Mouse (Mus musculus): Measurements from ENCODE around the gene Cpe. TPM values are rescaled to one million over a fixed set of nuclear protein-coding genes. Genes with fewer than 3 reads are reported as not detected.

Gene Cpe
- polyA plus RNA-seq, 1 experiment from 2014 or later: 165 TPM

DNA sequence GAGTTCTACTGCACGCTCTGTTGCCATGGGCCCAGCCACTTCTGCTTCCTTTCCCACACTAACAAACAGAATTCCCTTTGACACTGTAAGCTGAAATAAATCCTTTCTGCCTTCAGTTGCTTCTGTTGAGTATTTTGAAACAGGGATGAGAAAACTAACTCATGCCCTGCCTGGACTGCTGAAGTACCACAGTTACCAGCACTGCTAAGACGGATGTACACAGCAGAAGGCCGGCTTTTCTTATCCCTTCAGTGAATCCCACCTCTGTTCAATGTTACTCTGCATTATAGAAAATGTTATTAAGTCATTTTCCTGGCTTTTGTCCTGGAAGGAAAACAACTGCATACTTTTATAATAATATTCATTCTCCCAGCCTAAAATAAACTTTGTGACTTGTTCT is 45.7 kb downstream of the Cpe start:
- 68% methylated on average over 3 of the region's 3 CpGs for WGBS

DNA sequence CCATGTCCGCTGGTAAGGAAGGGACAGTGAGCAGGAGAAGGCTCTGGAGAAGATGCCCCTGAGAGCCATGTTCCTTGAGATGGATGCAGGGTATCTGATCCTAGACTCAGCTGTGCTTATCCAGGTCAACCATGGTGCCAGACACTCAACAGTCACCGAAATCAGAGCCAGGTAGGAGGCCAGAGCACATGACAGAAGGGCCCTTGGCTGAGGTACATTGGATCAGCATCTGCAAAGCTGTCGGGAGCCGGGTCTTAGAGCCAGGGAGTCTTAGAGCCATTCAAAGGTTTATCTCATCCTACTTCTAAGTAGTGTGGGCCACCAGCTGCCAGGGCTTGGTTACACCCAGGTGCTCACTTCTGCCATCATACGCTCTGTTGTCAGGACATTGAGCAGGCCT is 46.4 kb downstream of the Cpe start:
- no peaks in the 10 kb centered on the region for H3K4me1 ChIP-seq
- H3K36me3 ChIP-seq: no peaks in the 10 kb centered on the region
- no peaks in the 10 kb centered on the region for H3K9me3 ChIP-seq
- no peak overlapping the region; the same call in 1 of the 2 replicates for H3K27ac ChIP-seq
- H3K4me2 ChIP-seq: no peak overlapping the region
- H3K9ac ChIP-seq: no peak overlapping the region
- ATAC-seq (ENCODE audit: insufficient read depth, low FRiP score, low read depth): no peak
- 95% methylated on average over 5 of the region's 5 CpGs for WGBS
- no peaks in the 10 kb centered on the region for H3K27me3 ChIP-seq (replicated peaks)
- H3K4me3 ChIP-seq (replicated peaks): no peak overlapping the region

More for the DNA sequence above, 45.7 kb downstream of the Cpe start:
- Histone ChIP-seq H3K36me3 (no peaks in the 10 kb centered on the region), H3K27ac (peak overlapping the region; percentile 38; the same call in 1 of the 2 replicates), H3K4me3 (replicated peaks) (no peak overlapping the region), H3K9ac (no peak overlapping the region), H3K9me3 (no peaks in the 10 kb centered on the region), H3K27me3 (replicated peaks) (no peaks in the 10 kb centered on the region), H3K4me2 (no peak overlapping the region), H3K4me1 (no peaks in the 10 kb centered on the region)
- no peak; the same call in 1 of the 2 replicates for ATAC-seq (ENCODE audit: insufficient read depth, low FRiP score, low read depth)

DNA sequence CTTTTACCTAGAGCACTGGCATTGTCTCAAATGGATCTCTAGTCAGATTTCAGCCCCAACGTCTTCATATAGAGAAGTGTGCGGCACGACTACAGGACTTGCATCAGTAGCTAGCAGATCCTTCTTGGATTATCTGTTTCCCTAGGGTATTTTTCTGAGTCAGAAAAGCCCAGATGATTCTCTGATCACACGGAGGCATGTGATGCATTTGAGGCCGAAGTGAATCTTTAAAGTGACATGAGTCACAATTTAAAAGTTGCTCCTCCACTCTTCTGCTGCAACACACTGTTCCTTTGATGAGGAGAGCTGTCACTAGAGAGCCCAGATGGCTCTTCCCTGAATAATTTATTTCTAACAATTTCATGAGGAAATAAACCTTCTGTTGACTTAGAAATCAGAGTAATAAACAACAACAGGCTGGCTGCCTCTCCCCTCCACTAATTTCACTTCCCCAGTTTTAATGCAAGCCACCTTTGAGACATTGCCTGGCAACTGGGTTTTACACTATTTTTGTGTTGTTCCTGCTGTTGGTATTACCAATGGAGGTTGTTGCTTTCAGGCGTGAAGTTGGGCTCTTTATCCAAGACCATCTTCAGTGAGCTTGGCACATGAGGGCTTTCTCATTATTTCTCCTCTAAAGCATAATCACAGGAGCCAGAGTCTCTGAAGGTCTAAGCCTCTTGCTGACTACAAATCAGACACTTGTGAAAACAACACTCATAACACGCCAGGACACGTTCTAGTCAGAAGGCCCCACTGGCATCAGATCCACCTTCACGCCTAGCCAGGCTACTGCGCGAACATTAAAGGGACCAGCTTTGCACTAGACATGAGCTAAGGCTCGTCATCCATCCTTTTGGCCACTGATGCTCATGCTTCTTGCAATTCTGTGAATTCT is 48.5 kb downstream of the Cpe start:
- Histone ChIP-seq H3K9ac (no peak overlapping the region), H3K36me3 (no peaks in the 10 kb centered on the region), H3K27ac (no peak overlapping the region), H3K9me3 (no peaks in the 10 kb centered on the region), H3K4me2 (no peak overlapping the region), H3K27me3 (replicated peaks) (no peaks in the 10 kb centered on the region), H3K4me3 (replicated peaks) (no peak overlapping the region), H3K4me1 (no peaks in the 10 kb centered on the region)
- 85% methylated on average over 12 of the region's 12 CpGs for WGBS
- ATAC-seq (ENCODE audit: insufficient read depth, low FRiP score, low read depth): no peak

DNA sequence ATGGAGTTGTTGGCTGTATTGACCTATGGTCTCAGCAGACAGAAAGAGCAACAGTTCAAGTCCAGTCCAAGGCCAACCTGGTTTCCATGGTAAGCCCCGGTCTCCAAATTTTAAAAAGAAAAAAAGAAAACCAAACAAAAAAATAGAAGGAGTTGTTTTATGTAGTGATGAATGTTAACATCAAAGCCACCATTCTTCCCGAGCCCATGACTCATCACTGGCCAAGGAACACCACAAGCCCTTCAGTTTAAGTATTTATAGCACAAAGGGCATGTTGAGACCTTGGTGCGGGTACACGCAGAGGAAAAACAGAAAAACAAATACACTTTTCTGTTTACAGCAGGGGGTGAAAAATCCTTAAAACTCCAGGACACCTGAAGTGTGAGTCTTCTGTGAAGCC is 49.5 kb downstream of the Cpe start:
- H3K9ac ChIP-seq: no peak overlapping the region
- no peak overlapping the region for H3K4me3 ChIP-seq (replicated peaks)
- H3K36me3 ChIP-seq: no peaks in the 10 kb centered on the region
- no peak for ATAC-seq (ENCODE audit: insufficient read depth, low FRiP score, low read depth)
- no peaks in the 10 kb centered on the region for H3K4me1 ChIP-seq
- H3K9me3 ChIP-seq: no peaks in the 10 kb centered on the region
- no peak overlapping the region for H3K27ac ChIP-seq
- H3K4me2 ChIP-seq: no peak overlapping the region
- WGBS: 69% methylated on average over 4 of the region's 4 CpGs
- H3K27me3 ChIP-seq (replicated peaks): no peaks in the 10 kb centered on the region

DNA sequence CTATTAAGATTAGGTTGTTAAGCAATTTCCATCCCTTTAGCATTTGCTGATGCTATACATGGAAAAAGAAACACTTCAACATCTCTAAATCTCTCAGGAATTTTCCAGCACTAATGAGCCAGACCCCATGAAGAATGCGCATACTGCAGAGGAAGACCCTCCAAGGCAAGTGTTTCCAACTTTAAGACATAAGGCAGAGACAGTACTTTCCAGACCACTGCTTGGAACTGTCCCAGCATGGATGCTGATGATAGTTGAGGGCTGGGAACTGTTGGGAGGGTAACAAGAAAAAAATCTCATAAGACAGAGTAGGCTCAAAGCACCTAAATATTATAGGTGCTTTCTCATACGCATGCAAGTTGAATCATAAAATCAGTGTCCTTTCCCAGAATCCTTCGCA is 50.1 kb downstream of the Cpe start:
- H3K9ac ChIP-seq: no peak overlapping the region
- no peaks in the 10 kb centered on the region for H3K36me3 ChIP-seq
- no peak for ATAC-seq (ENCODE audit: insufficient read depth, low FRiP score, low read depth)
- no peak overlapping the region for H3K27ac ChIP-seq
- no peaks in the 10 kb centered on the region for H3K4me1 ChIP-seq
- WGBS: 83% methylated on average over 3 of the region's 3 CpGs
- no peak overlapping the region for H3K4me2 ChIP-seq
- H3K27me3 ChIP-seq (replicated peaks): no peaks in the 10 kb centered on the region
- no peaks in the 10 kb centered on the region for H3K9me3 ChIP-seq
- no peak overlapping the region for H3K4me3 ChIP-seq (replicated peaks)

DNA sequence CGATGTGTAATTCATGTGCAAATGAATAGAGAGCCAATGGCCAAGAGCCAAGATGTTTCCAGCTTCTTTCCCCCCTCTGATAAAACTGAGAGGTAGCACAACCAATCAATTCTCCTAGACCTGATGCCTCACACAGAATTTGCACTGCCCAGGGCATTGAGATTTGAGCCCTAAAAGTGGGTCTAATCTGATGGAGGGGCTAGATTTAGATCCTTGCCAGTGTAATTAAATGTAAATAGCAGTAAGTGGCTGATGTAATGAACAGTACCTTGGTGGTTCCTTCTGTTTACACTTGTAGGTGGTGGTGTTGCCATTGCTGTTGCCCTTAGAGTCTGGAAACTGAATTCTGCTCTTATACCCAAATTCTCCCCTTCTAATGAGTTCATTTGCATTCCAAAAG is 52.3 kb downstream of the Cpe start:
- no peak overlapping the region for H3K27ac ChIP-seq
- no peak overlapping the region for H3K4me3 ChIP-seq (replicated peaks)
- no peak for ATAC-seq (ENCODE audit: insufficient read depth, low FRiP score, low read depth)
- WGBS: 78% methylated on average over 1 of the region's 1 CpGs
- no peaks in the 10 kb centered on the region for H3K4me1 ChIP-seq
- H3K36me3 ChIP-seq: no peaks in the 10 kb centered on the region
- no peak overlapping the region for H3K9ac ChIP-seq
- no peak overlapping the region for H3K4me2 ChIP-seq
- H3K27me3 ChIP-seq (replicated peaks): no peaks in the 10 kb centered on the region
- no peaks in the 10 kb centered on the region for H3K9me3 ChIP-seq

DNA sequence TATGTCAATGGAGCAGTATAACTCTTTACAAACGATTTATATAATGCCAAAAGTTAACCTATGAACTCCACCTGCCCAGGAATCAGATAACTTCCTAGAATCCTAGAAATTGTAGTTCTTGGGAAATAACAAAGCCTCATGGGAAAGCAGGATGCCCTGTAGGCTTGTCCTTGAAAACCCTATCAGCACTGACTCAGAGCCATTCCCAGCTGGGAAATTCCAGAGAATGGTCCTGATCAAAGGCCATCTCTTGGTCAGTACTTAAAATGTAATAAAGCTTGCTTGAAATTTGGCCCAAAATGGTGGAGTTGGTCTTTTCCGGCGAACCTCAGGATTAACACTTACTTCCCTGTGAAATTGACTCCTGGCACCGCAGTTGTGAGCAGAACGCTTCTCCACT is 53.2 kb downstream of the Cpe start:
- Histone ChIP-seq H3K9ac (no peak overlapping the region), H3K27ac (no peak overlapping the region), H3K36me3 (no peaks in the 10 kb centered on the region), H3K4me1 (no peaks in the 10 kb centered on the region), H3K4me3 (replicated peaks) (no peak overlapping the region), H3K4me2 (no peak overlapping the region), H3K27me3 (replicated peaks) (no peaks in the 10 kb centered on the region), H3K9me3 (no peaks in the 10 kb centered on the region)
- 88% methylated on average over 5 of the region's 5 CpGs for WGBS
- ATAC-seq (ENCODE audit: insufficient read depth, low FRiP score, low read depth): no peak

DNA sequence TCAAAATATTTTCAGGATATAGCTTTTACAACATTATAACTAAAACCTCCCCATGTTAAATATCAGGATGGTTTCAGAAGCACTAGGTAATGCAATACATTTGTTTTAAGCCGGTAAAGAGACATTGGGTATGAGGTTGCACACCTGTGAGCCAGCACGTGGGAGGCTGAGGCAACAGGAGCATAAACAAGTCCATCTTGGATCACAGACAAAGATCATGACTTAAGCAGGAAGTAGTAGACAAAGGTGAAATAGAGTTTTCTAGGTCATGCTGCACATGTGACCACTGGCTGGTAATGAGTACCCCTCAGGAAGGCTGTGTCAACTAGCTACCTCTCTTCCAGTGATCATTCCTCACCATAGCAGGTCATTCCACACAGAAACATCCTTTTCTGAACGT is 58.0 kb downstream of the Cpe start:
- Histone ChIP-seq H3K4me2 (no peak overlapping the region), H3K4me3 (replicated peaks) (no peak overlapping the region), H3K9me3 (no peaks in the 10 kb centered on the region), H3K27ac (no peak overlapping the region), H3K4me1 (no peaks in the 10 kb centered on the region), H3K9ac (no peak overlapping the region), H3K36me3 (no peaks in the 10 kb centered on the region), H3K27me3 (replicated peaks) (no peaks in the 10 kb centered on the region)
- no peak for ATAC-seq (ENCODE audit: insufficient read depth, low FRiP score, low read depth)
- WGBS: 69% methylated on average over 3 of the region's 3 CpGs

DNA sequence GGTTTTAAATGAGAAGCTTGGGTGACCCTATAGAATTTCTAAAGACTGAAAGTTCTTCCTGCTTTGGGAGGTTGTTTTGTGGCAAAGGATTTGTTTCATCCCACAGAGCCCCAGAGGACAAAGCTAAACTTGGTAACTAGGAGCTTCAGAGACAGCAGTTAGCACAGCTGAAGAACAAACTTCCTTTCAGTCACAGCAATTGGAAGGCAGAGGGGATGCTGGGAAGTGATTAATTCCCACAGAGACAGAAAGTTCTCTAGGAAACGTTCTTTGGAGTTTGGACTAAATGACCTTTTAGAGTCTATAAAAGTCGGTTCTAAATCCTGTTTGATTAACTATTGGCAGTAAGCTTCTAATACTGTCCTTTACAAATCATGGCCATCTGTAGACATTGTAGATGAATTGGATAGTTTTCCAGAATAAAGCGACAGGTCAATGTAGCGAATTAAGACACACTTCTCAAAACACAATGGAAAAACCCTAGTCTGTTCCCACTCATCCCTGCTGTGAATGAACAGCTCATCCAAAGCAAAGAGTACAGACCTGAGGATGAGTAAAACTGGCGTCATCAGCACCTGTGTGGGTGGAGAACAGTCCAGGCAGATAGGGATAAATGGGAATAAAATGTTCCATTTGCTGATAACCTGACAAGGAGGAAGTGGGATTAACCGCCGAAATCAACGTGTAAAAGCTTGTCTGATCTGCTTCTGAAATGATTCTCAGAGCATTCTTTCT is 58.6 kb downstream of the Cpe start:
- H3K4me3 ChIP-seq (replicated peaks): no peak overlapping the region
- no peak overlapping the region for H3K4me2 ChIP-seq
- no peaks in the 10 kb centered on the region for H3K9me3 ChIP-seq
- no peaks in the 10 kb centered on the region for H3K27me3 ChIP-seq (replicated peaks)
- H3K4me1 ChIP-seq: no peaks in the 10 kb centered on the region
- WGBS: 67% methylated on average over 8 of the region's 8 CpGs
- no peak overlapping the region for H3K27ac ChIP-seq
- no peaks in the 10 kb centered on the region for H3K36me3 ChIP-seq
- H3K9ac ChIP-seq: no peak overlapping the region
- no peak for ATAC-seq (ENCODE audit: insufficient read depth, low FRiP score, low read depth)

DNA sequence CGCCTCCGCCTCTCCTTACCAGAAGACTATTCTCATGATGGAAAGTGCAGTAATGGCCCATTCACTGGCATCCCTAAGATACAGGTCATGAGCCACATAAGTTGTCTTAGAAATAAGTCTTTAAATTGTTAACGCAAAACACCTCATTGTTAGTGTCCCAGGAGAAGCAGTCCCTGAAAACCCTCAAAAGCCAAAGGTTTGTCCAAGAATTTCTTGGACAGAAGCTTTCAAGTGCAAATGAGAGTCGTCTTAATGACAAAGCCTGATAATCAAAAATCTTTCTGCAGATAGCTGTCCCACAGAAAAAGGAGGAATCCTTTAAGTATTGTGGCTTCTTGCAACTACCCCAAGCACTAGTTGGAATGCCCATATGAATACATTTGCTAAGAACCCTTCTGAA is 60.7 kb downstream of the Cpe start:
- Histone ChIP-seq H3K4me1 (no peaks in the 10 kb centered on the region), H3K9ac (no peak overlapping the region), H3K27me3 (replicated peaks) (no peaks in the 10 kb centered on the region), H3K27ac (no peak overlapping the region), H3K4me3 (replicated peaks) (no peak overlapping the region), H3K36me3 (no peaks in the 10 kb centered on the region), H3K9me3 (no peaks in the 10 kb centered on the region), H3K4me2 (no peak overlapping the region)
- WGBS: 87% methylated on average over 4 of the region's 4 CpGs
- ATAC-seq (ENCODE audit: insufficient read depth, low FRiP score, low read depth): no peak

DNA sequence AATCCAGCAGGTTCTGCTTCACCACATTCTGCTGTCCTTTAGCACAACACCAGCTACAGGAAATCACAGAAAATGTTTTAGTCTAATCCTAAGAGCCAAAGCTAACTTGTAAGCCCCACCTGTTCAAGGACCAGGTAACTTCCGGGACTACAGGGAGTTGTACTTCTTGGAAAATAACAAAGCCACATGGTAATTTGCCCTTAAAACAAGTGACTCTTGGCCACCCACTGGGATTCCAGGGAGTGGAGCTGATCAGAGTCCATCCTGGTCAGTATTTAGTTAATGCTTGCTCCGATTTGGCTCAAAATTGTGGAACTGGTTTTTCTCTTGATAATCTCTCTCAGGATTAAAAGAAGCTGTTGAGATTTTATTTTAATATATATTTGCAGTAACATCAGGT is 61.1 kb downstream of the Cpe start:
- ATAC-seq (ENCODE audit: insufficient read depth, low FRiP score, low read depth): no peak
- Histone ChIP-seq H3K9ac (no peak overlapping the region), H3K36me3 (no peaks in the 10 kb centered on the region), H3K4me1 (no peaks in the 10 kb centered on the region), H3K9me3 (no peaks in the 10 kb centered on the region), H3K27ac (no peak overlapping the region), H3K4me3 (replicated peaks) (no peak overlapping the region), H3K4me2 (no peak overlapping the region), H3K27me3 (replicated peaks) (no peaks in the 10 kb centered on the region)
- WGBS: 73% methylated on average over 2 of the region's 2 CpGs

DNA sequence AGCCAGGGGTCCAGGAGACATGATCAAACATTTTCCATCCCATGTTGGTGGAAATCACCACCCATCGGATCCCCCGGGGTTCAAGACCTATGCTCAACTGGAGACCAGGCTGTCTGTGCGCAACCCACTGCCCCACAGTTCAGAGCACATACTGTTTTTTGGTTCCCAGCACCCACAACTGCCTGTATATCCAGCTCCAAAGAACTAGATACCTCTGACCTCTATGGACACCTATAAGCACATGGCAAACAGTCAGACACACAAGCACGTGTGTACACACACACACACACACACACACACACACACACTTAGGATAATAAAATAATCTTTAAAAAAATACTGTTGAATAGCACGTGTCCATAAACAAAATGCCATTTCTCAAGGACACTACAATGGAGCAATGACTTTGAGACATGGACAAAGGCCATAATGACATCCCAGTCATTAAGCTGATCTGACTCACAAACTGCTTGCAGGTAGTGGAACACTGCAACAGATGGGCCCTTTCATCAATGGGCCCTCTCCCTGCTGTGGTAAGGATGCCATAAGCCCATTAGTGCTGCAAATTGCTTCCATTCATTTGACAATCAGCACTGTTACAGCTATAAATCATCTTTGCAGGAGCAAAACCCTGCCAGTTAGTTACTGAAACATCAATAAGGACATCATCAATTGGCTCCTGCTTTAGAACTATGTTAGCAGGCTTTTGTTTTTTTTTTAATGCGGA is 63.7 kb downstream of the Cpe start:
- Histone ChIP-seq H3K36me3 (no peaks in the 10 kb centered on the region), H3K4me2 (no peak overlapping the region), H3K4me3 (replicated peaks) (no peak overlapping the region), H3K9me3 (no peaks in the 10 kb centered on the region), H3K27ac (no peak overlapping the region), H3K27me3 (replicated peaks) (no peaks in the 10 kb centered on the region), H3K9ac (no peak overlapping the region), H3K4me1 (no peaks in the 10 kb centered on the region)
- 91% methylated on average over 6 of the region's 6 CpGs for WGBS
- no peak for ATAC-seq (ENCODE audit: insufficient read depth, low FRiP score, low read depth)

Data from stomach, embryonic 15.5 days (tissue).